Mouse (Mus musculus) thymus, adult 2 months (tissue): ENCODE measurements around the gene Hdac9. TPM values are rescaled to one million over a fixed set of nuclear protein-coding genes. Genes with fewer than 3 reads are reported as not detected.

ENCODE experiments used
- DNase-seq: peaks from one replicate; pipeline ENCODE4 v3.0.0; 2021
- H3K27ac ChIP-seq: fragments of 200-500 bp; 2 replicates; pipeline ENCODE4 v1.5.1; 2012; ENCODE audit warnings: low read length, control low read depth; ENCODE audit not compliant: control insufficient read depth, insufficient read depth
- H3K27me3 ChIP-seq: fragments of 200-500 bp; 2 replicates; pipeline ENCODE4 v1.6.1; 2012; ENCODE audit warnings: mild to moderate bottlenecking, low read length, moderate library complexity, mixed read lengths; ENCODE audit not compliant: control insufficient read depth, insufficient read depth
- H3K36me3 ChIP-seq: fragments of 200-500 bp; 2 replicates; pipeline ENCODE4 v1.6.1; 2012; ENCODE audit warnings: mild to moderate bottlenecking, low read length, moderate library complexity; ENCODE audit not compliant: control insufficient read depth, insufficient read depth
- H3K4me1 ChIP-seq: fragments of 200-500 bp; replicated peaks from 2 replicates; pipeline ENCODE4 v1.6.1; 2012; ENCODE audit warnings: low read length; ENCODE audit not compliant: control insufficient read depth, insufficient read depth
- H3K4me3 ChIP-seq: fragments of 200-500 bp; 2 replicates; pipeline ENCODE4 v1.5.1; 2012; ENCODE audit warnings: mild to moderate bottlenecking, low read length, control low read depth, moderate library complexity; ENCODE audit not compliant: control insufficient read depth, insufficient read depth
- CTCF ChIP-seq: fragments of 200-500 bp; IDR thresholded peaks from 2 replicates; pipeline ENCODE4 v1.5.1; 2012; ENCODE audit warnings: mild to moderate bottlenecking, control low read depth, low read length, moderate library complexity, borderline replicate concordance; ENCODE audit not compliant: control insufficient read depth, poor library complexity, insufficient read depth; ENCODE audit errors: extremely low read depth
- POLR2A ChIP-seq: fragments of 200-500 bp; IDR thresholded peaks from 2 replicates; pipeline ENCODE4 v1.6.1; 2012; ENCODE audit warnings: mild to moderate bottlenecking, low read length, control low read depth, moderate library complexity; ENCODE audit not compliant: control insufficient read depth, poor library complexity, insufficient read depth; ENCODE audit errors: extremely low read depth
- WGBS: fragments of 180-500 bp; shearing (Covaris S2); methylation state at CpG from one replicate; pipeline ENCODE4 v1.1.7; 2018; 5-methylcytosine and 5-hydroxymethylcytosine counted together
- polyA plus RNA-seq: library from polyadenylated mRNA; depleted of rRNA; stranded (reverse); fragments of >200 nt; gene quantifications from 2 replicates; pipeline ENCODE4 v1.2.3, GENCODE M21; 2012

The Hdac9 gene
- polyA plus RNA-seq, 1 experiment: 1.9 TPM

GRCm38 (mm10) chr12:34259651-34260050 lies 657.2 kb downstream of the Hdac9 start:
- H3K36me3 ChIP-seq: no peaks in the 10 kb centered on the region
- H3K27ac ChIP-seq: no peak overlapping the region
- H3K4me1 ChIP-seq: no peaks in the 10 kb centered on the region
- no peak overlapping the region for H3K4me3 ChIP-seq
- 94% methylated on average over 4 of the region's 4 CpGs for WGBS
- TF ChIP-seq CTCF: no peak
- H3K27me3 ChIP-seq: no peaks in the 10 kb centered on the region
- no peak for DNase-seq

- 3% methylated on average over 1 of the region's 1 CpGs for WGBS
- Histone ChIP-seq H3K4me1 (peaks cover 3% of the 10 kb centered on the region; the same call in 1 of the 2 replicates), H3K27me3 (no peaks in the 10 kb centered on the region)
These were observed 667.7 kb downstream of the Hdac9 start for GRCm38 (mm10) chr12:34249160-34249559.

GRCm38 (mm10) chr12:34248193-34249121 lies 668.4 kb downstream of the Hdac9 start:
- no peak for TF ChIP-seq CTCF
- TF ChIP-seq POLR2A: no peak
- peaks cover 3% of the 10 kb centered on the region; the same call in 1 of the 2 replicates for H3K4me1 ChIP-seq
- WGBS: 51% methylated on average over 18 of the region's 18 CpGs
- no peak overlapping the region for H3K27ac ChIP-seq
- peak; percentile 24 for DNase-seq
- H3K36me3 ChIP-seq: no peaks in the 10 kb centered on the region
- H3K27me3 ChIP-seq: no peaks in the 10 kb centered on the region
- H3K4me3 ChIP-seq: no peak overlapping the region

More at GRCm38 (mm10) chr12:34249160-34249559, 667.7 kb downstream of the Hdac9 start:
- Histone ChIP-seq H3K4me3 (no peak overlapping the region), H3K27ac (no peak overlapping the region), H3K36me3 (no peaks in the 10 kb centered on the region)
- no peak for DNase-seq
- no peak for TF ChIP-seq CTCF
- no peak for TF ChIP-seq POLR2A

GRCm38 (mm10) chr12:34238796-34239195 lies 678.1 kb downstream of the Hdac9 start:
- H3K4me1 ChIP-seq: no peaks in the 10 kb centered on the region
- WGBS: 98% methylated on average over 3 of the region's 3 CpGs
- no peaks in the 10 kb centered on the region for H3K27me3 ChIP-seq
- DNase-seq: no peak
- no peak for TF ChIP-seq CTCF
- no peak for TF ChIP-seq POLR2A
- no peak overlapping the region for H3K4me3 ChIP-seq
- no peak overlapping the region for H3K27ac ChIP-seq
- H3K36me3 ChIP-seq: no peaks in the 10 kb centered on the region

- 97% methylated on average over 4 of the region's 4 CpGs for WGBS
- Histone ChIP-seq H3K27me3 (no peaks in the 10 kb centered on the region), H3K4me1 (no peaks in the 10 kb centered on the region), H3K36me3 (no peaks in the 10 kb centered on the region), H3K27ac (no peak overlapping the region), H3K4me3 (no peak overlapping the region)
- DNase-seq: no peak
- TF ChIP-seq POLR2A: no peak
- no peak for TF ChIP-seq CTCF
These were observed 685.2 kb downstream of the Hdac9 start for GRCm38 (mm10) chr12:34231621-34232150.

GRCm38 (mm10) chr12:34224505-34224904 lies 692.4 kb downstream of the Hdac9 start:
- Histone ChIP-seq H3K27me3 (no peaks in the 10 kb centered on the region), H3K4me1 (no peaks in the 10 kb centered on the region), H3K36me3 (no peaks in the 10 kb centered on the region), H3K4me3 (no peak overlapping the region), H3K27ac (no peak overlapping the region)
- no peak for TF ChIP-seq POLR2A
- no peak for TF ChIP-seq CTCF
- WGBS: 52% methylated on average over 2 of the region's 2 CpGs
- no peak for DNase-seq

- TF ChIP-seq POLR2A (no peak), CTCF (no peak)
- DNase-seq: no peak
- 93% methylated on average over 9 of the region's 9 CpGs for WGBS
- H3K27ac ChIP-seq: no peak overlapping the region
- no peaks in the 10 kb centered on the region for H3K27me3 ChIP-seq
- H3K36me3 ChIP-seq: no peaks in the 10 kb centered on the region
- no peaks in the 10 kb centered on the region for H3K4me1 ChIP-seq
- H3K4me3 ChIP-seq: no peak overlapping the region
These were observed 695.9 kb downstream of the Hdac9 start for GRCm38 (mm10) chr12:34221014-34221413.
